Mouse (Mus musculus): ENCODE data around the gene Zfp668.

DNA sequence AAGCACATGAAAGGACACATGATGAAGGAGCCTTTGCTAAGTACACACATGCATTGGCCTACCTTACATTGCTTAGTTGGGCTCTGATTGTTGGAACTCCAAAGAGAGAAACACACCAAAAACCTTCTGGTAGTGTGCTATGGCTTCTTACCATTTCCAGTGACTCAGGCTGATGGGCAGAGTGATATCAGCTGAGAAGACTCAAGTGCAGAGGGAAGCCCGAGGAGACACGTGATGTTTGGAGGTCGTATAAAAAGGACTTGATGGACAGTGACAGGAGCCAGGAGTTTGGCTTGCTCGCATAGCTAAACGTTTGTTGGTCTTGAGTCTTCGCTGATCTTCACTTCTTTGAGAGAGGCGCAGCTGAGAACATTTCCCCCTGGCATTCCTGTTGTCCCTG, 20.9 kb upstream of the Zfp668 start:
- TF ChIP-seq GATA1 (IDR thresholded peaks at IDR 0.05; ENCODE audit: borderline replicate concordance, low read length) = no peak
- TF ChIP-seq FLI1 (IDR thresholded peaks at IDR 0.05; ENCODE audit: low read length) = no peak
